9 mouse cellular contexts compared by ENCODE assay signal in genomic region chr2:30712841-30713401, GRCm38 (mm10).
A peak's percentile ranks its signal among the peaks of the same experiment; 100 is the strongest.
DNase-seq lines count a peak whose midpoint lies in the region; ATAC-seq and TF ChIP-seq lines count a peak whose summit lies in the region.
"Had no signal": no experiment of that assay in that cellular context is flagged by ENCODE, and none has a peak within 500 bp of the region (broad histone marks: within the 10 kb centered on the region; RNA-seq: fewer than 3 reads in every experiment).

No protein-coding gene starts in this region.

- WGBS in heart, embryonic 12.5 days, result 56% methylated on average over 9 of the region's 9 CpGs
- 63% methylated on average over 9 of the region's 9 CpGs for WGBS in midbrain, embryonic 13.5 days

- no peak overlapping the region for H3K4me3 ChIP-seq in layer of hippocampus, adult 2 months
- H3K4me3 ChIP-seq in heart, embryonic 12.5 days, result no peak overlapping the region
- no peak overlapping the region for H3K4me3 ChIP-seq in midbrain, embryonic 13.5 days (replicated peaks)

- peak overlapping the region; percentile 100 for H3K27ac ChIP-seq in layer of hippocampus, adult 2 months
- H3K27ac ChIP-seq in heart, embryonic 12.5 days (ENCODE audit: poor library complexity, severe bottlenecking), result peak overlapping the region; percentile 92
- peak overlapping the region; percentile 98 for H3K27ac ChIP-seq in midbrain, embryonic 13.5 days

- H3K4me1 ChIP-seq in heart, embryonic 12.5 days (replicated peaks), result peaks cover 65% of the 10 kb centered on the region
- peaks cover 77% of the 10 kb centered on the region for H3K4me1 ChIP-seq in midbrain, embryonic 13.5 days (replicated peaks)

- peak overlapping the region; percentile 87; the same call in 1 of the 2 replicates for H3K9ac ChIP-seq in heart, embryonic 12.5 days
- H3K9ac ChIP-seq in midbrain, embryonic 13.5 days (replicated peaks), result no peak overlapping the region
- H3K9ac ChIP-seq: liver, embryonic 15.5 days had no signal

- DNase-seq in layer of hippocampus, adult 2 months (ENCODE audit: low spot score in 2 of 2), result no peak
- DNase-seq in layer of hippocampus, adult 9-11 months, result no peak
- DNase-seq in cerebellum, adult 8-10 months, result peak; percentile 53
- no peak for DNase-seq in thymus, postnatal 25 days

- no peaks in the 10 kb centered on the region for H3K27me3 ChIP-seq in heart, embryonic 12.5 days (replicated peaks)
- no peaks in the 10 kb centered on the region for H3K27me3 ChIP-seq in midbrain, embryonic 13.5 days

- H3K36me3 ChIP-seq in heart, embryonic 12.5 days, result no peaks in the 10 kb centered on the region
- no peaks in the 10 kb centered on the region for H3K36me3 ChIP-seq in midbrain, embryonic 13.5 days
- H3K36me3 ChIP-seq: liver, embryonic 15.5 days had no signal

- TF ChIP-seq CTCF in layer of hippocampus, adult 2 months (conservative IDR thresholded peaks at IDR 0.05), result no peak

- 0 out of 2 replicates have a peak overlapping the region, but pooled peaks have one; percentile 92 for H3K4me2 ChIP-seq in heart, embryonic 12.5 days
- no peak overlapping the region; the same call in 1 of the 2 replicates for H3K4me2 ChIP-seq in midbrain, embryonic 13.5 days (replicated peaks)

- no peak for ATAC-seq in heart, embryonic 12.5 days (ENCODE audit: insufficient number of reproducible peaks, low FRiP score)
- no peak for ATAC-seq in midbrain, embryonic 13.5 days
- no peak for ATAC-seq in megakaryocyte progenitor cell, adult 5-6 weeks (replicated peaks; ENCODE audit: poor library complexity)
- no peak for ATAC-seq in monocyte, adult 5-6 weeks (replicated peaks; ENCODE audit: insufficient number of reproducible peaks, low FRiP score, low TSS enrichment, poor library complexity, severe bottlenecking)

- no peaks in the 10 kb centered on the region for H3K9me3 ChIP-seq in heart, embryonic 12.5 days (replicated peaks)
- H3K9me3 ChIP-seq in midbrain, embryonic 13.5 days, result no peaks in the 10 kb centered on the region
- H3K9me3 ChIP-seq: liver, embryonic 15.5 days had no signal
